Mouse (Mus musculus) cerebellum, adult 2 months (tissue): ENCODE data around the gene Snx21. TPM values are rescaled to one million over a fixed set of nuclear protein-coding genes. Genes with fewer than 3 reads are reported as not detected.
A peak's percentile ranks its signal among the peaks of the same experiment; 100 is the strongest.

ENCODE experiments used
- DNase-seq, 2 experiments: peaks; one replicate each; pipeline ENCODE4 v3.0.0; 2021
- H3K27ac ChIP-seq: fragments of 200-500 bp; 2 replicates; pipeline ENCODE4 v1.5.1; 2012; ENCODE audit warnings: low read length, control low read depth, inconsistent platforms; ENCODE audit not compliant: insufficient read depth
- H3K27me3 ChIP-seq: fragments of 200-500 bp; 2 replicates; pipeline ENCODE4 v1.6.1; 2012; ENCODE audit warnings: inconsistent platforms, mild to moderate bottlenecking, low read length, moderate library complexity; ENCODE audit not compliant: control insufficient read depth, insufficient read depth
- H3K4me1 ChIP-seq: fragments of 200-500 bp; 2 replicates; pipeline ENCODE4 v1.6.1; 2011; ENCODE audit warnings: low read length; ENCODE audit not compliant: control insufficient read depth, insufficient read depth
- H3K4me3 ChIP-seq: fragments of 200-500 bp; replicated peaks from 2 replicates; pipeline ENCODE3; 2011; ENCODE audit warnings: mild to moderate bottlenecking, low read depth, low read length, control low read depth; ENCODE audit not compliant: insufficient read depth
- CTCF ChIP-seq: fragments of 200-500 bp; IDR thresholded peaks from 2 replicates; pipeline ENCODE4 v1.5.1; 2011; ENCODE audit warnings: low read depth, mild to moderate bottlenecking, control low read depth, low read length, moderate library complexity, borderline replicate concordance; ENCODE audit not compliant: insufficient read depth
- POLR2A ChIP-seq: fragments of 200-500 bp; IDR thresholded peaks from 2 replicates; pipeline ENCODE4 v1.6.1; 2011; ENCODE audit warnings: low read length, control low read depth, borderline replicate concordance; ENCODE audit not compliant: insufficient read depth
- WGBS: fragments of 180-500 bp; shearing (Covaris S2); methylation state at CpG from one replicate; pipeline ENCODE4 v1.1.7; 2018; 5-methylcytosine and 5-hydroxymethylcytosine counted together
- polyA plus RNA-seq: library from polyadenylated mRNA; depleted of rRNA; stranded (reverse); fragments of >200 nt; gene quantifications from 2 replicates; pipeline ENCODE4 v1.2.3, GENCODE M21; 2012

The Snx21 gene
- polyA plus RNA-seq, 1 experiment: 70.7 TPM

DNA sequence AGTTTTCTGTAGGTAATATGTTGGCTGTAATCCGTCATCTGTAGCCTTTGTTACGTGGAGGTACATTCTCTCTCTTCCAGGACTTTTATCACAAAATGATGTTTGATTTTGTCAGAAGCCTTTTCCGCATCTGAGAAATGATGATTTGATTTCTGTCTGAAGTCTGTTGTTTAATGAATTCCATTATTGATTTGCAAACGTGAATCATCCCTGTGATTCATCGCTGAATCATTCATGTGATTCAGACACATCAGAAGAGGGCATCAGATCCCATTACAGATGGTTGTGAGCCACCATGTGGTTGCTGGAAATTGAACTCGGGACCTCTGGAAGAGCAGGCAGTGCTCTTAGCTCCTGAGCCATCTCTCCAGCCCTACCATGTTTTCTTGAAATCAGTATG lies 36.6 kb upstream of the Snx21 start:
- no peak overlapping the region for H3K4me3 ChIP-seq
- WGBS: 82% methylated on average over 6 of the region's 6 CpGs

DNA sequence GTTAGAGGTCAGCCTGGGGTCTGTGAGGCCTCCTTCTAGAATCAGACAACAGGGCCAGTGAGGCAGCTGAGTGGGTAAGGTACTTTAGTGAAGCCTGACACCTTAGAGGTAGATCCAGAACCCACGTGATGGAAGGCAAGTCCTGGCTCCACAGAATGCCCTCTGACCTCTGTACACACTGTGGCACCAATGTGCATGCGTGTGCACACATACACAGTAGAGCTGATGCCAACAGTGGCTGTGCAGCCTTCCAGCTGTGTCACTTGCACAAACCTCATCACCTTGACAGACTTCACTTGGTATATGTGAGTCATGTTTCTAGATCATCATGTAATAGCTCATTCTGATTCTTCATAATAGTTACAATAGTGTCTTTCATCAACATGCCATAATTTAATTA lies 33.2 kb upstream of the Snx21 start:
- no peak for DNase-seq
- Histone ChIP-seq H3K4me3 (no peak overlapping the region), H3K27ac (no peak overlapping the region), H3K27me3 (no peaks in the 10 kb centered on the region), H3K4me1 (peaks cover under 1% of the 10 kb centered on the region)
- WGBS: 84% methylated on average over 2 of the region's 2 CpGs
- TF ChIP-seq POLR2A: no peak
- TF ChIP-seq CTCF: no peak

More for the DNA sequence above, 36.6 kb upstream of the Snx21 start:
- TF ChIP-seq CTCF: no peak
- no peak for TF ChIP-seq POLR2A
- no peak for DNase-seq
- Histone ChIP-seq H3K27ac (no peak overlapping the region), H3K27me3 (no peaks in the 10 kb centered on the region), H3K4me1 (peaks cover 12% of the 10 kb centered on the region)

DNA sequence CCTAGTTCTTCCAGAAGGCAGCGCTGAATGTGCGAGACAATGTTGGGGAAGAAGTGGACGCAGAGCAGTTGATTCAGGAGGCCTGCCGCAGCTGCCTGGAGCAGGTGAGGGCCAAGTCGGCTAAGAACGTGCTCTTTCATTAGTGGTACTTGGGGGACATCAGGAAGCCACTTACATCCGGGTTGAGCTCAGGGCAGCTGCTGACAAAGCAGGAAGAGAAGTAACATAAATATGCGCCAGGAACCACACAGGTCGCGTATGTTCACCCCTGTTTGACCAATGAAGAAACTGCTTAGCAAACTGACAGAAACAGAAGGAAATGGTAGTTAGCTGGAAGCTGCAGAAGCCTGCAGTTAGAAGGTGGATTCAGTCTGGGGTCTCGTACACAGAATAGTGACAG lies 31.5 kb upstream of the Snx21 start:
- WGBS: 88% methylated on average over 11 of the region's 11 CpGs
- Histone ChIP-seq H3K27ac (no peak overlapping the region), H3K27me3 (no peaks in the 10 kb centered on the region), H3K4me3 (no peak overlapping the region), H3K4me1 (no peaks in the 10 kb centered on the region; the same call in 1 of the 2 replicates)
- TF ChIP-seq CTCF: no peak
- TF ChIP-seq POLR2A: no peak
- no peak for DNase-seq

DNA sequence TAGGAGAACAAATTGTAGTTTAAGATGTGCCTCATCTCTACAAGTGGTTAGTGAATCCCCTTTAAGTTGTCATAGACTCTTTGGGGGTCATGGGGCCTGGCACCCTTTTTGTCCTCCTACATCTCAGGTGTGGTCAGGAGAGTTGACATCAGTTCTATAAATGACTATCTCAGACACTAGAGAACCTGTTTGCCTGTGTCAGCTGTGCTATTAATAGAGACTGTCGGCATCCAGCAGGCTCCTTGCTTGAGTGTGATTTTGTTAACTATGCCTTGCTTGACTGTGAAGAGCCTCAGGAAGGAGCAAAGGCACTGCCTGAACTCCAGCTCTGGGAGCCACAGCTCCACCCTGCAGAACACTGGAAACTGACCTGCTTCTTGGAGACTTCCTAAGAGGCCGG lies 30.8 kb upstream of the Snx21 start:
- no peak for DNase-seq
- 43% methylated on average over 2 of the region's 2 CpGs for WGBS
- Histone ChIP-seq H3K4me3 (no peak overlapping the region), H3K27ac (no peak overlapping the region), H3K27me3 (no peaks in the 10 kb centered on the region), H3K4me1 (no peaks in the 10 kb centered on the region; the same call in 1 of the 2 replicates)
- no peak for TF ChIP-seq CTCF
- no peak for TF ChIP-seq POLR2A

DNA sequence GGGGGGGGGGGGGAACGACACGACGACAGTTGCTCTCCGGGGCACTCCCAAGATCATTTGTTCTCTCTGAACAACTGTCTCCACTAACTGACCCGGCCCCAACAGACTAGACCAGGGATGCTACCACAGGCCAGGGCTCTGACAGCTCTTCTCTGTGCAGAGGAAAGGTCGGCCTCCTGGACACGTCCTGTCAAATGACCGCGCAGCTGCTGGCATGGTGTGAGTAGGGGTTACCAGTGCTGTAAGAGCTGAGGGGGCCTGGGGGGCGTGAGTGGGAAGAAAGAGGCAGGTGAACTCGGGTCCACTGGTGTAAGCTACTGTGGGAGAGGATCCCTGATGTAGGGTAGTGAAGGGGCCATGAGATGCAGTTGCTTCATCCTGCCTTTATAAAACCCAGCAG lies 27.8 kb upstream of the Snx21 start:
- H3K27ac ChIP-seq: no peak overlapping the region
- no peak for TF ChIP-seq POLR2A
- TF ChIP-seq CTCF: no peak
- no peaks in the 10 kb centered on the region for H3K27me3 ChIP-seq
- 93% methylated on average over 11 of the region's 11 CpGs for WGBS
- peaks cover 10% of the 10 kb centered on the region; the same call in 1 of the 2 replicates for H3K4me1 ChIP-seq
- H3K4me3 ChIP-seq: no peak overlapping the region
- no peak for DNase-seq

DNA sequence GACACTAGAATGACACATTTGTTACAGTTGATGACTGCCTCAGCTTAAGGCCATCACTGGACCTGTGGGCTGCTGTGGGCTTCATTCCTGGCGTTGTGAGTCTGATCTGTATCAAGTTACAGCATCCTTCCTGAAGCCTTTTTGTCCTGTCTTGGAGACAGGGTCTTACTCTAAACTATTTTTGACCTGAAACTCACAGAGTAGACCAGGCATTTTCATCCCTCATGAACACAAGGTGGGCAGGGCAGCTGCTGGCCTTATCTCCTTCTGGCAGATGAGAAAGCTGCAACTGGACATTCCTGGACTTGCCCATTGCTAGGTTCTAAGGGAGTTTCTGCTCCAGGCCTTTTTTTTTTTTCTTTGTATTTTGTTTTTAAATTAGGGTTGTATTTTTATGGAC lies 26.9 kb upstream of the Snx21 start:
- Histone ChIP-seq H3K4me3 (no peak overlapping the region), H3K27me3 (no peaks in the 10 kb centered on the region), H3K27ac (no peak overlapping the region), H3K4me1 (peaks cover 10% of the 10 kb centered on the region; the same call in 1 of the 2 replicates)
- TF ChIP-seq CTCF: no peak
- TF ChIP-seq POLR2A: no peak
- 76% methylated on average over 1 of the region's 1 CpGs for WGBS
- no peak for DNase-seq

DNA sequence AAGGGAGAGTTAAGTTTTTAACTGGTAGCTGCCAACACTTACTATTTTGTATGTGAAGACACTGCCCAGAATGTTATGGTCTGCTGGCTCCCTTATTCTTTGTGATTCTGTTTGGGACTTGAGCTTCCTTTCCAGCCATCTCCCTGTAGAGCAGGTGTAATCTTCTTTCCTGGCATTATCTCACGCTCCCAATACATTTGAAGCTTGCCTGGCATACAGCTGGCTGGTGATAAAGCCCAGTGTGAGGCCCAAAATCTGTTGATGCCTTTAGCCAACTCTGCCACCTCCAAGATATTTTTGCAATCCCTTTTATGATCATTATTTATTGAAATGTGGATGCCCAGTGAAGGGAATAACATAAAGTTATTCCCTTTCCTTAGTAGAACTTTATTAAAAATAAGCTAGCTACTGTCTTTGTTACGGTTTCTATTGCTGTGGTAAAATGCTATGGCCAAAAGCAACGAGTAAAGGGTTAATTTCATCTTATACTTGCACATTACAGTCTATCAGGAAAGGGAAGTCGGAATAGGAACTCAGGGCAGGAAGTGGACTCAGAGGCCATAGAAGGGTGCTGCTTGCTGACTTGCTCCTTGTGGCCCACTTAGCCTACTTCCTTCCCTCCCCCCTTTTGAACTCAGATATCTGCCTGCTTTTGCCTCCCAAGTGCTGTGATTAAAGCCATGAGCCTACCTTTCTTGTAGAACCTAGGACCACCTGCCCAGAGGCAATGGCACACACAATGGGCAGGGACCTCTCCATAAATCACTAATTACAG lies 25.4 kb upstream of the Snx21 start:
- WGBS: 70% methylated on average over 4 of the region's 4 CpGs
- no peak for TF ChIP-seq CTCF
- TF ChIP-seq POLR2A: no peak
- no peak for DNase-seq
- no peaks in the 10 kb centered on the region for H3K27me3 ChIP-seq
- no peak overlapping the region for H3K27ac ChIP-seq
- H3K4me1 ChIP-seq: peaks cover 10% of the 10 kb centered on the region; the same call in 1 of the 2 replicates
- no peak overlapping the region for H3K4me3 ChIP-seq

DNA sequence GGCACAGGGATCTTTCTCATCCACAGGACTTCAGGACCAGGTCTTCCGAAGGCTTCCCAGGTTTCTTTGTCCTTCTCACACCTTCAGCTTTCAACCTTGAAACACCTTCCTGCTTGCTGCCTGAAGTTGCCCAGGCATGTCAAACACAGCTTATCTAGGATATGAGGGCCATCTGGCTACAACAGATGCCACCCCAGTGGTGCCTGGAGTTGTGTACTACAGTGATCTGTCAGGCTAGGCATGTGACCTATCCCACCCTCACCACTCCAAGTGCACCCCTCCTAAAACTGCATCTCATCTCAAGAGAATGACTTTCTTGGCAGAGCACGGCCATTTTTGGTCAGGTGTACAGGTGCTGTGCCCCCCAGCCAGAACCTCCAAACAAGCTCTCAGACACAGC lies 24.1 kb upstream of the Snx21 start:
- H3K27ac ChIP-seq: no peak overlapping the region
- no peaks in the 10 kb centered on the region for H3K27me3 ChIP-seq
- 51% methylated on average over 2 of the region's 2 CpGs for WGBS
- peaks cover 10% of the 10 kb centered on the region; the same call in 1 of the 2 replicates for H3K4me1 ChIP-seq
- DNase-seq: peak in 1 of 2 experiments; percentile 29
- TF ChIP-seq POLR2A (no peak), CTCF (no peak)
- no peak overlapping the region for H3K4me3 ChIP-seq
